Mouse (Mus musculus) neutrophil, adult 83 days (primary cell): ENCODE measurements around the gene Rbmxl1. TPM values are rescaled to one million over a fixed set of nuclear protein-coding genes. Genes with fewer than 3 reads are reported as not detected.

Experiments
- total RNA-seq, 2 experiments: library from RNA; stranded (reverse); gene quantifications; one replicate each; pipeline ENCODE4 v1.2.4; 2023

Gene Rbmxl1
- total RNA-seq, result 10 to 100 TPM; 42.1 to 45.8 TPM

DNA sequence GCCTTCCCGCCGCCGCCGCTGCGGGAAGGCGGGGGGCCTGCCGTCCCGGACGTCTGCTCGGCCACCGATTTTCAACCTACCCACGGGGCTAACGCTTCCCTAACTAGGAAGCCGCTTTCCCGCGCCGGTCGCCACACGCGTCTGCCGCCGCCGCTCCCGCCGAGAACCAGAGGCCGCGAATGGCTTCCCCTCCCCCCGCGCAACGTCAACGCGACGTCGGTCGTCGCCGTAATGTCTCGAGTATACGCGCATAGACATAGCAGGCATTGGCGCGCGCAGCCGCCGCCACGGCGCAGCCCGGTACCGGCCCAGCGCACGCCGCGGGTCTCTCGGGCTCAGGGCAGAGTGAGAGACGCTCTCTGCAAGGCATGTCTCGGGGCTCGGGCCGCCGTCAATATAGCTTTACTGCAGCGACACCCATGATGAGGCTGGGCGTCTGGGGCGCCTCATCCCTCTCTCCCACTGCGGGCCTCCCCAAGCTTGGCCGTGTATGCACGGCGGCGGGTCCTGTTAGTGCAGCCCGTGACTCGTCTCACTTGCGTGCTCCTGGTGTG, at the start of gene Rbmxl1:
TSS of gene Rbmxl1 (minus strand) at position 180 of the 554 bp plus-strand sequence.

DNA sequence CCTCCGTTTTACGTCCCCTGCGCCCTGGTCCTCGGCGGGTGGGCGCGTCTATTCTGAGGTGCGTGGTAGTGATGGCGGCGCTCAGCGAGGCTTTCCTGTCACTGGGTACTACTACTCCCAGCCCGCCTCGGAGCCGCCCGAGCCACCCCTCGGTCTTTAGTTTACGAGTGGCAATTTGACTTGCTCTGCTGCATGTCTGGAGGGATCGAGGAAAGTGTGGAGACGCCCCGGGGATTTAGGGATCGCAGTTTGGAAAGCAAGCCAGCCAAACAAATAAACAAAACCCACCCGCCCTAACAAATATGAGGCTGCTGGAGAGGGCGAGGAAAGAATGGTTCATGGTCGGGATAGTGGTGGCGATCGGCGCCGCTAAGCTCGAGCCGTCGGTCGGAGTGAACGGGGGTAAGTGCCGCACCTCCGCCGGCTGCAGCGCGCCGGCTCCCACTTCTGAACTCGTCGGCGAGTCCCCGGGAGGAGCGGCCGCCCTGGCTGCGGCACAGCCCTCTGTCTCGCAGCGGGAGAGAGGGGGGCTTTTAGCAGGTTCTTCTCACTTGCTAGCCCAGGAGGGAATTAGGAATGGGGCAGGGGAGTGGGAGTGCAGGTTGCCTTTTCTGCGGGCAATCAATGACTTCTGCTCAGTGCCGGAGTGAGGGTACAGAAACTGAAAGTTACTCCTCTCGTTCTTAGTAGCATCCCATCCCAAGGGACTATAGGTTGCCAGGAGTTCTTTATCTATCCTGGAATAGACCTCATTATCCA, 754 bp upstream of the Rbmxl1 start, which contains the start of gene Slc10a7:
TSS of gene Slc10a7 (plus strand) at position 74 of the 759 bp plus-strand sequence.

Other genes starting within 250 kb of the Rbmxl1 start
- not detected for gene Pou4f2, start 72.3 kb downstream of the Rbmxl1 start, total RNA-seq
- gene Slc10a7, start 448 bp upstream of the Rbmxl1 start, total RNA-seq, result 10 to 100 TPM; 16.4 to 20.7 TPM